1 mouse cellular context compared by ENCODE assay signal in the genomic region with DNA sequence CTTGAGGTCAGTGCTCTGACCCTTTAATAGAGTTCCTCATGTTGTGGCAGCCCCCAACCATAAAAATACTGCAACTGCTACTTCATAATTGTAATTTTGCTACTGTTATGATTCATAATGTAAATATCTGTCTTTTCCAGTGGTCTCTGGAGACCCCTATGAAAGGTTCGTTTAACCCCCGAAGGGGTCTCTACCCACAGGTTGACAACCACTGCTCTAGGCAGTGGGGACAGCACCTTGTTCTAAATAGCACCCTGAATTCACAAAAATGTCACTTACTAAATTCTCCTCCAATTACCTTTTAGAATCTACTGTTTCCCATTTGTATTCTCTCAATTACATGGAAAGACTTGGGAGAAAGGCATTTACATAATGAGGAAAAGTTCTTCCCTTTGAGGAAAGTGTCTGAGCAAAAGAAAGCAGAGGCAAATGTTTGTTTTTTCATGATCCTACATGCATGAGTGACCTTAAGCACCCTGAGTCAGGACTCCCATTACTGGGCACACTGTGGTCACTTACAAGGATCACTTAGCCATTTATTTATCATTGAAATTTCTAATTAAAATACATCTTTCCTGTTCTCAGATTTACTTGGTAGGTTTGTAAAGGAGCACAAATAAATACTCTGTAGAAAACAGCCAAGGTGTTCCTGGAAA.
TF ChIP-seq lines count a peak whose summit lies in the region.

No protein-coding gene starts in this region.

TF ChIP-seq in CH12.LX, 34 proteins besides CTCF, POLR2A, EP300 and RAD21 (continued from another document):
- peak; percentile 63 for TF ChIP-seq CHD2 (IDR thresholded peaks at IDR 0.05; ENCODE audit: low read length)
- peak; percentile 63; the same call in 1 of the 2 replicates for TF ChIP-seq JUND (conservative IDR thresholded peaks at IDR 0.05; ENCODE audit: low read depth, low read length)
- 0 out of 2 replicates have a peak, but pooled peaks have one; percentile 11 for TF ChIP-seq ZNF384 (IDR thresholded peaks at IDR 0.05; ENCODE audit: low read depth, low read length)
- TF ChIP-seq USF2 (conservative IDR thresholded peaks at IDR 0.05; ENCODE audit: low read depth, low read length): no peak
- TF ChIP-seq PAX5 (IDR thresholded peaks at IDR 0.05; ENCODE audit: low read length): no peak
- TF ChIP-seq USF1 (IDR thresholded peaks at IDR 0.05; ENCODE audit: low read depth, low read length): no peak
- peak; percentile 69 for TF ChIP-seq TCF12 (IDR thresholded peaks at IDR 0.05; ENCODE audit: low read depth, low read length)
- TF ChIP-seq ELF1 (IDR thresholded peaks at IDR 0.05; ENCODE audit: low read depth, low read length): peak; percentile 15; the same call in 1 of the 2 replicates
- peak; percentile 94 for TF ChIP-seq IRF4 (IDR thresholded peaks at IDR 0.05; ENCODE audit: low read depth, low read length)
- peak; percentile 57; the same call in 1 of the 2 replicates for TF ChIP-seq JUN (IDR thresholded peaks at IDR 0.05; ENCODE audit: insufficient read depth, low read depth, low read length)
- TF ChIP-seq MAFK (IDR thresholded peaks at IDR 0.05; ENCODE audit: insufficient replicate concordance, low read length): 0 out of 2 replicates have a peak, but pooled peaks have one; percentile 59
- no peak for TF ChIP-seq MAX (IDR thresholded peaks at IDR 0.05; ENCODE audit: low read length)
TF ChIP-seq in CH12.LX: peak in this region for 13.
